Mouse (Mus musculus) limb, embryonic 13.5 days (tissue): ENCODE results near the gene Pask. TPM values are rescaled to one million over a fixed set of nuclear protein-coding genes. Genes with fewer than 3 reads are reported as not detected.
"Not testable (repeated sequence)": the region's sequence is repeated elsewhere in the genome, so short reads cannot be mapped to it uniquely, and the experiment has no call there.

ENCODE experiments used
- ATAC-seq: fragments of 200-750 bp; cut with Nextera tagmentation; 2 replicates; pipeline ENCODE4 v1.8.0; 2017; ENCODE audit warnings: low read depth, moderate number of reproducible peaks, moderate TSS enrichment; ENCODE audit not compliant: low FRiP score
- H3K27ac ChIP-seq: fragments of 300-500 bp; sonication (generic); 2 replicates; pipeline ENCODE4 v1.5.1; 2015; ENCODE audit warnings: inconsistent platforms, mild to moderate bottlenecking, moderate library complexity
- H3K27me3 ChIP-seq: fragments of 300-500 bp; sonication (generic); 2 replicates; pipeline ENCODE4 v1.6.1; 2015; ENCODE audit warnings: mild to moderate bottlenecking, inconsistent platforms
- H3K36me3 ChIP-seq: fragments of 300-500 bp; sonication (generic); 2 replicates; pipeline ENCODE4 v1.6.1; 2015; ENCODE audit warnings: inconsistent platforms, mild to moderate bottlenecking, moderate library complexity
- H3K4me1 ChIP-seq: fragments of 300-500 bp; sonication (generic); 2 replicates; pipeline ENCODE4 v1.6.1; 2015; ENCODE audit warnings: inconsistent platforms
- H3K4me2 ChIP-seq: fragments of 300-500 bp; sonication (generic); replicated peaks from 2 replicates; pipeline ENCODE4 v1.6.1; 2015; ENCODE audit warnings: inconsistent platforms, mild to moderate bottlenecking, moderate library complexity
- H3K4me3 ChIP-seq: fragments of 300-500 bp; sonication (generic); 2 replicates; pipeline ENCODE4 v1.5.1; 2015; ENCODE audit warnings: moderate library complexity, mild to moderate bottlenecking, inconsistent platforms
- H3K9ac ChIP-seq: fragments of 300-500 bp; sonication (generic); 2 replicates; pipeline ENCODE4 v1.6.1; 2015; ENCODE audit warnings: mild to moderate bottlenecking, inconsistent platforms
- H3K9me3 ChIP-seq: fragments of 300-500 bp; sonication (generic); 2 replicates; pipeline ENCODE4 v1.6.1; 2016; ENCODE audit warnings: inconsistent platforms
- WGBS: fragments of 180-500 bp; shearing (Covaris S2); methylation state at CpG from one replicate; pipeline ENCODE4 v1.1.7; 2015; 5-methylcytosine and 5-hydroxymethylcytosine counted together
- polyA plus RNA-seq: library from polyadenylated mRNA; unstranded; fragments of >200 nt; fragmentation: Nextera tagmentation; extraction: Ambion mirVana; gene quantifications from 2 replicates; pipeline ENCODE4 v1.2.1, GENCODE M21; 2015

Gene Pask
- polyA plus RNA-seq, 1 experiment from 2014 or later, result 18.8 TPM

- ATAC-seq, result no peak
These were observed 8.7 kb downstream of the Pask start for GRCm38 (mm10) chr1:93334621-93335020.

GRCm38 (mm10) chr1:93326446-93326845 lies 16.8 kb downstream of the Pask start:
- Histone ChIP-seq H3K9me3 (no peaks in the 10 kb centered on the region), H3K27ac (no peak overlapping the region), H3K36me3 (peaks cover 86% of the 10 kb centered on the region), H3K27me3 (no peaks in the 10 kb centered on the region), H3K4me1 (no peaks in the 10 kb centered on the region), H3K9ac (no peak overlapping the region), H3K4me2 (no peak overlapping the region), H3K4me3 (no peak overlapping the region)
- 96% methylated on average over 3 of the region's 3 CpGs for WGBS
- ATAC-seq, result no peak

More at GRCm38 (mm10) chr1:93334621-93335020, 8.7 kb downstream of the Pask start:
- Histone ChIP-seq H3K9ac (no peak overlapping the region), H3K4me2 (no peak overlapping the region), H3K4me3 (no peak overlapping the region), H3K9me3 (no peaks in the 10 kb centered on the region), H3K4me1 (no peaks in the 10 kb centered on the region), H3K27me3 (no peaks in the 10 kb centered on the region), H3K36me3 (peaks cover 58% of the 10 kb centered on the region), H3K27ac (no peak overlapping the region)
- WGBS, result 69% methylated on average over 2 of the region's 2 CpGs

- 88% methylated on average over 6 of the region's 6 CpGs for WGBS
- no peak overlapping the region for H3K4me2 ChIP-seq
- no peak overlapping the region for H3K4me3 ChIP-seq
- no peaks in the 10 kb centered on the region for H3K9me3 ChIP-seq
- no peak for ATAC-seq
- no peak overlapping the region for H3K27ac ChIP-seq
- H3K9ac ChIP-seq, result no peak overlapping the region
- H3K4me1 ChIP-seq, result no peaks in the 10 kb centered on the region
- H3K36me3 ChIP-seq, result peaks cover 89% of the 10 kb centered on the region
- H3K27me3 ChIP-seq, result no peaks in the 10 kb centered on the region
These were observed 19.3 kb downstream of the Pask start for GRCm38 (mm10) chr1:93323973-93324372.

- 7% methylated on average over 36 of the region's 36 CpGs for WGBS
- peaks cover 51% of the 10 kb centered on the region for H3K36me3 ChIP-seq
- H3K27me3 ChIP-seq, result no peaks in the 10 kb centered on the region
- peaks cover 14% of the 10 kb centered on the region for H3K4me1 ChIP-seq
- no peak within 1 kb of the TSS for H3K27ac ChIP-seq
- peak within 1 kb of the TSS; percentile 89 for H3K9ac ChIP-seq
- peak within 1 kb of the TSS; percentile 79 for H3K4me2 ChIP-seq
- no peaks in the 10 kb centered on the region for H3K9me3 ChIP-seq
- peak; percentile 91 for ATAC-seq
- H3K4me3 ChIP-seq, result peak within 1 kb of the TSS; percentile 90
These were observed 37.5 kb downstream of the Pask start, which contains the start of gene Mterf4 for GRCm38 (mm10) chr1:93305581-93306337. Mterf4 (minus strand) TSS chr1:93305915.

- Histone ChIP-seq H3K27me3 (no peaks in the 10 kb centered on the region), H3K9ac (no peak overlapping the region), H3K27ac (no peak overlapping the region), H3K4me3 (no peak overlapping the region), H3K9me3 (no peaks in the 10 kb centered on the region), H3K36me3 (peaks cover 88% of the 10 kb centered on the region), H3K4me2 (no peak overlapping the region), H3K4me1 (peaks cover 14% of the 10 kb centered on the region)
- 91% methylated on average over 3 of the region's 3 CpGs for WGBS
- no peak for ATAC-seq
These were observed 42.7 kb downstream of the Pask start for GRCm38 (mm10) chr1:93300578-93300977.

- ATAC-seq, result no peak
- 89% methylated on average over 4 of the region's 4 CpGs for WGBS
- H3K27me3 ChIP-seq, result no peaks in the 10 kb centered on the region
- H3K9ac ChIP-seq, result no peak overlapping the region
- H3K36me3 ChIP-seq, result peaks cover 90% of the 10 kb centered on the region
- no peak overlapping the region for H3K4me3 ChIP-seq
- H3K4me2 ChIP-seq, result no peak overlapping the region
- no peak overlapping the region for H3K27ac ChIP-seq
- H3K9me3 ChIP-seq, result no peaks in the 10 kb centered on the region
- H3K4me1 ChIP-seq, result peaks cover 11% of the 10 kb centered on the region
These were observed 43.5 kb downstream of the Pask start for GRCm38 (mm10) chr1:93299791-93300190.

GRCm38 (mm10) chr1:93294491-93294890 lies 48.8 kb downstream of the Pask start:
- not testable (repeated sequence) for ATAC-seq, H3K4me2 ChIP-seq, H3K9me3 ChIP-seq, H3K27me3 ChIP-seq, H3K9ac ChIP-seq, H3K4me3 ChIP-seq, H3K27ac ChIP-seq, H3K4me1 ChIP-seq
- H3K36me3 ChIP-seq, result peaks cover 83% of the 10 kb centered on the region
- 81% methylated on average over 3 of the region's 3 CpGs for WGBS

GRCm38 (mm10) chr1:93292006-93292405 lies 51.3 kb downstream of the Pask start:
- H3K36me3 ChIP-seq, result peaks cover 84% of the 10 kb centered on the region
- no peak overlapping the region for H3K9ac ChIP-seq
- H3K4me2 ChIP-seq, result no peak overlapping the region
- H3K27me3 ChIP-seq, result no peaks in the 10 kb centered on the region
- ATAC-seq, result no peak
- WGBS, result 80% methylated on average over 8 of the region's 8 CpGs
- no peak overlapping the region for H3K4me3 ChIP-seq
- H3K4me1 ChIP-seq, result no peaks in the 10 kb centered on the region
- no peaks in the 10 kb centered on the region for H3K9me3 ChIP-seq
- H3K27ac ChIP-seq, result no peak overlapping the region

- H3K4me3 ChIP-seq, result no peak overlapping the region
- H3K27me3 ChIP-seq, result no peaks in the 10 kb centered on the region
- H3K9ac ChIP-seq, result no peak overlapping the region
- no peaks in the 10 kb centered on the region for H3K9me3 ChIP-seq
- ATAC-seq, result no peak
- peaks cover 84% of the 10 kb centered on the region for H3K36me3 ChIP-seq
- 88% methylated on average over 1 of the region's 1 CpGs for WGBS
- no peaks in the 10 kb centered on the region for H3K4me1 ChIP-seq
- H3K27ac ChIP-seq, result no peak overlapping the region
- H3K4me2 ChIP-seq, result no peak overlapping the region
These were observed 51.7 kb downstream of the Pask start for GRCm38 (mm10) chr1:93291591-93291990.

GRCm38 (mm10) chr1:93290956-93291355 lies 52.3 kb downstream of the Pask start:
- no peak overlapping the region for H3K27ac ChIP-seq
- no peak overlapping the region for H3K4me2 ChIP-seq
- no peak overlapping the region for H3K4me3 ChIP-seq
- peaks cover 84% of the 10 kb centered on the region for H3K36me3 ChIP-seq
- no peaks in the 10 kb centered on the region for H3K9me3 ChIP-seq
- no peaks in the 10 kb centered on the region for H3K4me1 ChIP-seq
- no peaks in the 10 kb centered on the region for H3K27me3 ChIP-seq
- WGBS, result 87% methylated on average over 4 of the region's 4 CpGs
- H3K9ac ChIP-seq, result no peak overlapping the region
- ATAC-seq, result no peak

- H3K4me3 ChIP-seq, result no peak overlapping the region
- WGBS, result 60% methylated on average over 3 of the region's 3 CpGs
- H3K27ac ChIP-seq, result no peak overlapping the region
- H3K27me3 ChIP-seq, result no peaks in the 10 kb centered on the region
- no peaks in the 10 kb centered on the region for H3K9me3 ChIP-seq
- ATAC-seq, result no peak
- H3K9ac ChIP-seq, result no peak overlapping the region
- no peaks in the 10 kb centered on the region for H3K4me1 ChIP-seq
- H3K4me2 ChIP-seq, result no peak overlapping the region
- H3K36me3 ChIP-seq, result peaks cover 90% of the 10 kb centered on the region
These were observed 53.5 kb downstream of the Pask start for GRCm38 (mm10) chr1:93289678-93290214.

GRCm38 (mm10) chr1:93277041-93277440 lies 66.2 kb downstream of the Pask start:
- 80% methylated on average over 7 of the region's 7 CpGs for WGBS
- H3K4me1 ChIP-seq, result no peaks in the 10 kb centered on the region
- no peak overlapping the region for H3K27ac ChIP-seq
- H3K4me2 ChIP-seq, result no peak overlapping the region
- H3K27me3 ChIP-seq, result no peaks in the 10 kb centered on the region
- peaks cover 59% of the 10 kb centered on the region for H3K36me3 ChIP-seq
- no peak for ATAC-seq
- no peak overlapping the region for H3K4me3 ChIP-seq
- no peak overlapping the region for H3K9ac ChIP-seq
- no peaks in the 10 kb centered on the region for H3K9me3 ChIP-seq

GRCm38 (mm10) chr1:93275561-93275960 lies 67.7 kb downstream of the Pask start:
- no peak overlapping the region for H3K4me2 ChIP-seq
- peaks cover 59% of the 10 kb centered on the region for H3K36me3 ChIP-seq
- 80% methylated on average over 6 of the region's 6 CpGs for WGBS
- H3K27ac ChIP-seq, result no peak overlapping the region
- no peaks in the 10 kb centered on the region for H3K4me1 ChIP-seq
- H3K27me3 ChIP-seq, result no peaks in the 10 kb centered on the region
- no peaks in the 10 kb centered on the region for H3K9me3 ChIP-seq
- H3K4me3 ChIP-seq, result no peak overlapping the region
- H3K9ac ChIP-seq, result no peak overlapping the region
- ATAC-seq, result no peak
